Mouse (Mus musculus) liver, postnatal 0 days (tissue): ENCODE measurements around the gene Pf4.

Experiments used
- CTCF ChIP-seq: sonication (generic); IDR thresholded peaks from 2 replicates; pipeline ENCODE4 v1.5.1; 2016; ENCODE audit warnings: antibody characterized with exemption, low read depth
- EP300 ChIP-seq: IDR thresholded peaks from 2 replicates; pipeline ENCODE4 v1.6.1; 2016; ENCODE audit warnings: antibody characterized with exemption, low read depth, mild to moderate bottlenecking

GRCm38 (mm10) chr5:90789306-90790073 is 17.3 kb downstream of the Pf4 start:
- no peak for TF ChIP-seq CTCF
- TF ChIP-seq EP300: peak; percentile 45; the same call in 1 of the 2 replicates
